Mouse (Mus musculus) olfactory bulb, adult 2 months (tissue): Measurements from ENCODE around the gene Dync1i1.

Source experiments
- CTCF ChIP-seq: fragments of 200-500 bp; IDR thresholded peaks from 2 replicates; pipeline ENCODE4 v1.5.1; 2012; ENCODE audit warnings: low read depth, mild to moderate bottlenecking, low read length, moderate library complexity; ENCODE audit not compliant: insufficient read depth
- POLR2A ChIP-seq: fragments of 200-500 bp; IDR thresholded peaks from 2 replicates; pipeline ENCODE4 v1.6.1; 2012; ENCODE audit warnings: mild to moderate bottlenecking, low read depth, low read length, moderate library complexity; ENCODE audit not compliant: insufficient read depth

- TF ChIP-seq CTCF (no peak), POLR2A (no peak)
Observed at GRCm38 (mm10) chr6:5795314-5795713, 69.9 kb downstream of the Dync1i1 start.
